Mouse (Mus musculus): ENCODE measurements around the gene 1700024G13Rik. TPM values are rescaled to one million over a fixed set of nuclear protein-coding genes. Genes with fewer than 3 reads are reported as not detected.
"Not testable (repeated sequence)": the region's sequence is repeated elsewhere in the genome, so short reads cannot be mapped to it uniquely, and the experiment has no call there.

1700024G13Rik gene
- polyA plus RNA-seq, 1 experiment from 2014 or later: not detected

DNA sequence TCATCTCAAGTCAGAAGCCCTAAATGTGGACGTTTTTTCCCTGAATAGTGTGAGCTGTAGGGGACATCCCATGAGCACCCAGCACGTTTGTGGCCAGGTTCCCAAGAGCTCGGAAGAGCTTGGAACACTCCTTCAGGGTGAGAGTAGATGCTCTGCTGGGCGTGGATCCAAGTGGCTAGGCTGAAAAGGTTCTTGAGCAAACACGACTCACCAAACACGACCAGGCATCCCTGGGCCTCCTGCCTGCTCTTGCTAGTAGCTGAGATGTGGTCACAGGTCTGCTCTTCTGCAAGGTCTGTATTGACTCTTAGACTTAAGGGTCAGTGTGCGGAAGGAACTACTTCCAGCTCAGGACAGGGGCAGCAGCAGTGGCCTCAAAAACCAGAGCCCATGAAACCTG is 18.4 kb downstream of the 1700024G13Rik start:
- Histone ChIP-seq H3K27ac (no peak overlapping the region), H3K9me3 (no peaks in the 10 kb centered on the region), H3K4me1 (no peaks in the 10 kb centered on the region), H3K36me3 (no peaks in the 10 kb centered on the region), H3K4me3 (no peak overlapping the region), H3K27me3 (ENCODE audit: insufficient read depth, poor library complexity, severe bottlenecking) (0 out of 2 replicates have a peak, but pooled peaks cover 6% of the 10 kb centered on the region)
- WGBS: 68% methylated on average over 7 of the region's 7 CpGs
- no peak for DNase-seq (ENCODE audit: low spot score)

DNA sequence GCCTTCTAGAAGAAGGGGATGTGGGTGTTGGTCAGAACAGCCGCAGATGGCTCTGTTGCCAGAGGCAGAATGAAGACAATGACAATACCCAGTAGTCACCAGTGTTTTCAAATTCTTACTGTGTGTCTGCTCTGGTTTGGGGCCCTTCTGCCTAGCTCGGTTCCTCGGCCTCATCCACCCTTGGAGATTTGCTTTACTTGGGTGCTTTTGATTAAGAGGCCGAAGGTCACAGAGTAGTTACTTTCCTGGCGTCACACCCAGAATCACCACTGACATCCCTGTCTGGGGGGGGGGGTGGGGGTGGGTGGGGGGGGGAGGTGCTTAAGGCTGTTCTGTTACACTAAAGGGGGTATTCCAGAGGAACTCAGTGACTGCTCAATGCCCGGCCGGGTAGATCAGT is 23.8 kb downstream of the 1700024G13Rik start:
- DNase-seq (ENCODE audit: low spot score): no peak
- H3K27me3 ChIP-seq (ENCODE audit: insufficient read depth, poor library complexity, severe bottlenecking): no peaks in the 10 kb centered on the region
- no peak overlapping the region for H3K4me3 ChIP-seq
- H3K27ac ChIP-seq: no peak overlapping the region
- no peaks in the 10 kb centered on the region for H3K36me3 ChIP-seq
- H3K4me1 ChIP-seq: no peaks in the 10 kb centered on the region
- no peaks in the 10 kb centered on the region for H3K9me3 ChIP-seq
- WGBS: 50% methylated on average over 7 of the region's 7 CpGs

DNA sequence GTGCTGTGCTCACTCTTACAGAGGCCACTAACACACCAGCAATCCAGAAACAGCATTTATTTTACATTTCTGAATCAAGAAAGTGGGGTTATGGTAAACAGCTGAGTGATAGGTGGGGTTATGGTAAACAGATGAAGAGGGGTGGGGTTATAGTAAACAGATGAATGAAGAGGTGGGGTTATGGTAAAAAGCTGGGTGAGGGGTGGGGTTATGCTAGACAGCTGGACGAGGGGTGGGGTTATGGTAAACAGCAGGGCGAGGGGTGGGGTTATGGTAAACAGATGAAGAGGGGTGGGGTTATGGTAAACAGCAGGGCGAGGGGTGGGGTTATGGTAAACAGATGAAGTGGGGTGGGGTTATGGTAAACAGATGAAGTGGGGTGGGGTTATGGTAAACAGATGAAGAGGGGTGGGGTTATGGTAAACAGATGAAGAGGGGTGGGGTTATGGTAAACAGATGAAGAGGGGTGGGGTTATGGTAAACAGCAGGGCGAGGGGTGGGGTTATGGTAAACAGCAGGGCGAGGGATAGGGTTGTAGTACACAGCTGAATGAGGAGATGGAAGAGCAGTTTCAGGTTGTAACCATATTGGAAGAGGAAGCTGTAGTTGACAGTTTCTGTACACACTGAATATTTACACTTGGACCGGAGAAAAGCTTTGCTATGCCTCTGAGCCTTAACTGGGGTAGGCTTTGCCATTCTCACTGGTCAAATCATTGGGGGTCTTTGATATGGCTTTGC is 36.8 kb downstream of the 1700024G13Rik start:
- DNase-seq (ENCODE audit: low spot score); H3K9me3 ChIP-seq; H3K4me1 ChIP-seq; H3K27ac ChIP-seq; H3K27me3 ChIP-seq (ENCODE audit: insufficient read depth, poor library complexity, severe bottlenecking); H3K4me3 ChIP-seq: not testable (repeated sequence)
- 28% methylated on average over 6 of the region's 6 CpGs for WGBS
- H3K36me3 ChIP-seq: peaks cover 14% of the 10 kb centered on the region; the same call in 1 of the 2 replicates

DNA sequence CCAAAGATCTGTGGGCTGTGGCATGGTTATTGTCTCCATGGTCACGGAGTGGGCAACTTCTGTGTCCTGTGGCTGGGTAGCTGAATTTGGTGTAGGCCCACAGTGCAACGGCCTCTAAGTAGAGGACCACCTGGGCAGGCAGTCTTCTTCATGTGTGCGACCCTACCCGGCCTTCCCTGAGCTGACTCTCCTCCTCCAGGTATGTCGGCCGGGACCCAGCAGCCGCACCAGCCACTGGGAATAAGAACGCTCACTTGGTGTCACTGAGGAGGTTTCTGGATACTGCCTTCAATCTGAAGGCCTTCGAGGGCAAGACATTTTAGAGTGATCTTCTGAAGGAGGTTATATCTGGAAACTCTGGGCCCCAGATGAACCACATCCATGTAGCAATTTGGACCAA is 40.9 kb downstream of the 1700024G13Rik start:
- H3K9me3 ChIP-seq: no peaks in the 10 kb centered on the region
- WGBS: 85% methylated on average over 9 of the region's 9 CpGs
- H3K4me3 ChIP-seq: no peak overlapping the region
- peaks cover 38% of the 10 kb centered on the region; the same call in 1 of the 2 replicates for H3K36me3 ChIP-seq
- no peaks in the 10 kb centered on the region for H3K4me1 ChIP-seq
- no peaks in the 10 kb centered on the region for H3K27me3 ChIP-seq (ENCODE audit: insufficient read depth, poor library complexity, severe bottlenecking)
- no peak overlapping the region for H3K27ac ChIP-seq
- DNase-seq (ENCODE audit: low spot score): no peak

DNA sequence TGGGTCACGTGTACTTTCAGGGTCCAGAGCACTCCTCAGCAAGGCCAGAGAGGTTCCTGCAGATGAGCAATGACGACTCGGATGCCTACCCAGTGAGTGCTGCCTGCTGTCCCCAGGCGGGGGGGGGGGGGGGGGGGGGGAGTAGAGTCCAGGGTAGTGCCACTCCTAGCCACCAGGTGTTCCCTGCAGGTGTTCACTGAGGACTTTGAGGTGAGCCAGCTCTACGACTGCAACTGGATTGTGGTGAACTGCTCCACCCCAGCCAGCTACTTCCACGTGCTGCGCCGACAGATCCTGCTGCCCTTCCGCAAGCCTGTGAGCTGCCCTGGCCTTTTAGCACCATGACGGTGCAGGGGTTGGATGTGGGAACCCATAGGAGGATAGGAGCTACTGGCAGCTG is 43.5 kb downstream of the 1700024G13Rik start:
- DNase-seq (ENCODE audit: low spot score): no peak
- Histone ChIP-seq H3K27ac (no peak overlapping the region), H3K36me3 (peaks cover 63% of the 10 kb centered on the region), H3K9me3 (no peaks in the 10 kb centered on the region), H3K27me3 (ENCODE audit: insufficient read depth, poor library complexity, severe bottlenecking) (no peaks in the 10 kb centered on the region), H3K4me1 (no peaks in the 10 kb centered on the region), H3K4me3 (no peak overlapping the region)
- 79% methylated on average over 9 of the region's 10 CpGs for WGBS

DNA sequence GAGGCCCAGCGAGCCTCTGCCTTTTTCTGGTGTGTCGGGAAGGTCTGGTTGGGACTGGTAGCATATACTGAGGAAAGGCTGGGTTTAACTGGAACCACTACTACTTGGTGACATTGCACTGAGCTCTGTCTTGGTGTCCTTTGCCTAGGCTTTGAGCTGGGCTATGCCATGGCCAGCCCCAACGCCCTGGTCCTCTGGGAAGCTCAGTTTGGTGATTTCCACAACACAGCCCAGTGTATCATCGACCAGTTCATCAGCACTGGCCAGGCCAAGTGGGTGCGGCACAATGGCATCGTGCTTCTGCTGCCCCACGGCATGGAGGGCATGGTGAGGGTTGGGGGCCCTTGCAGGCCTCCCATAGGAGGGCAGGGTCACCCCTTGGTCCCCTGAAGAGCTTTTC is 44.0 kb downstream of the 1700024G13Rik start:
- DNase-seq (ENCODE audit: low spot score): no peak
- no peak overlapping the region for H3K27ac ChIP-seq
- no peaks in the 10 kb centered on the region for H3K9me3 ChIP-seq
- no peaks in the 10 kb centered on the region for H3K4me1 ChIP-seq
- WGBS: 85% methylated on average over 7 of the region's 7 CpGs
- no peak overlapping the region for H3K4me3 ChIP-seq
- peaks cover 63% of the 10 kb centered on the region for H3K36me3 ChIP-seq
- H3K27me3 ChIP-seq (ENCODE audit: insufficient read depth, poor library complexity, severe bottlenecking): no peaks in the 10 kb centered on the region

DNA sequence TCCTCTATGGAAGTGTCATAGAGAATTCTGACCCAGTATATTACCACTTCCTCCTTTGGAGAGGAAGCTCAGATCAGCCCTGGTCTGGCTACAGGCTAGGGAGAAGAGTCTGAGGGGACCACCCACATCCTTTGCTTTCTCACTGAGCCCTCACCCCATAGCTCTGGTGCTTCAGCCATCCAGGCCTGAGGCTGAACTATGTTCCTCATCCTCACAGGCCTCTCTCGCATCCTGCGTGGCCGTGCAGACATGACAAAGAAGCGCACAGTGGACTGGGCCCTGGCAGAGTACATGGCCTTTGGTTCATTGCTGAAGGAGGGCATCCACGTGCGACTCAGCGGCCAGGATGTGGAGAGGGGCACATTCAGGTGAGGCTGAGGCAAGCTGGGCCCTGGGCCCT is 46.4 kb downstream of the 1700024G13Rik start:
- Histone ChIP-seq H3K27ac (no peak overlapping the region), H3K27me3 (ENCODE audit: insufficient read depth, poor library complexity, severe bottlenecking) (no peaks in the 10 kb centered on the region), H3K9me3 (no peaks in the 10 kb centered on the region), H3K4me3 (no peak overlapping the region), H3K36me3 (peaks cover 76% of the 10 kb centered on the region), H3K4me1 (no peaks in the 10 kb centered on the region)
- 87% methylated on average over 7 of the region's 7 CpGs for WGBS
- DNase-seq (ENCODE audit: low spot score): no peak

DNA sequence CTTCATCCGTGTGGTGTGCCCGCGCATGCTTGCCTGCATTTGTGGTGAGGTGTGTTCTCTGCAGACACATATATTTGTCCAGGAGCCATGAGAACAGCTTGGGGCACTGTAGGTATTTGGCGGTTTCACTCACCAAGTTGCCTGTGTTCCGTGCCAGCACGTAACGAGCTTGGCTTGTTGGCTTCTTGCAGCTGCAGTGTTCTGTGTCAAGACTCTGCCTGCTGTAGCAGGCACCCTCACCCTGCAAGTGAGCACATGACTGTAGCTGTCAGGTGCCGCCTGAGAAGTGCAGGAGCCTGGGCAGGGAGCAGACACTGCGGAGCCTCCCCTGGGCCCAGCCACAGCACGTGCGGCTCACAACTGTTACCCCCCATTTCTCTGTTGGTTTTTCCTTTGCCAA is 51.6 kb downstream of the 1700024G13Rik start:
- DNase-seq (ENCODE audit: low spot score): no peak
- H3K36me3 ChIP-seq: peaks cover 73% of the 10 kb centered on the region
- 77% methylated on average over 11 of the region's 11 CpGs for WGBS

DNA sequence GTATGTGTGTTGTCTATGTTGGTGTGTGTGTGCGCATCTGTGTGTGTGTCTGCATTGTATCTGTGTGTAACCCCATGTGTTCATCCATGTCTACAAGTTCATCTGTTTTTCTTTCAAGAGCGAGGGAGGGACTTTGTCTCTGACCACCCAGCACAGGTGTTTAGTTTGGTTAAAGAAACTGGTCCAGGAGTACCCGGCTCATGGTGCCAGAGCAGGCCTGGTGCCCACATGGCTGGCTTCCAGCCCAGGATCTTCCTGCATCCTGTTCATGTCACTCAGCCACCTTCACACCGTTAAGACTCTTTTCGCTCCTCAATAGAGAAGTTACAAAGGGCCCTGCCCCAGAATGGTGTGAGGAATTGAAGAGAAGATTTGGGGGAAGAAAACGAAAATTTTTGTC is 52.2 kb downstream of the 1700024G13Rik start:
- Histone ChIP-seq H3K4me3 (no peak overlapping the region), H3K36me3 (peaks cover 67% of the 10 kb centered on the region), H3K27ac (no peak overlapping the region), H3K4me1 (no peaks in the 10 kb centered on the region), H3K9me3 (no peaks in the 10 kb centered on the region), H3K27me3 (ENCODE audit: insufficient read depth, poor library complexity, severe bottlenecking) (no peaks in the 10 kb centered on the region)
- 82% methylated on average over 6 of the region's 6 CpGs for WGBS
- no peak for DNase-seq (ENCODE audit: low spot score)

More for the DNA sequence above, 51.6 kb downstream of the 1700024G13Rik start:
- Histone ChIP-seq H3K4me1 (no peaks in the 10 kb centered on the region), H3K4me3 (no peak overlapping the region), H3K9me3 (no peaks in the 10 kb centered on the region), H3K27ac (no peak overlapping the region), H3K27me3 (ENCODE audit: insufficient read depth, poor library complexity, severe bottlenecking) (no peaks in the 10 kb centered on the region)

DNA sequence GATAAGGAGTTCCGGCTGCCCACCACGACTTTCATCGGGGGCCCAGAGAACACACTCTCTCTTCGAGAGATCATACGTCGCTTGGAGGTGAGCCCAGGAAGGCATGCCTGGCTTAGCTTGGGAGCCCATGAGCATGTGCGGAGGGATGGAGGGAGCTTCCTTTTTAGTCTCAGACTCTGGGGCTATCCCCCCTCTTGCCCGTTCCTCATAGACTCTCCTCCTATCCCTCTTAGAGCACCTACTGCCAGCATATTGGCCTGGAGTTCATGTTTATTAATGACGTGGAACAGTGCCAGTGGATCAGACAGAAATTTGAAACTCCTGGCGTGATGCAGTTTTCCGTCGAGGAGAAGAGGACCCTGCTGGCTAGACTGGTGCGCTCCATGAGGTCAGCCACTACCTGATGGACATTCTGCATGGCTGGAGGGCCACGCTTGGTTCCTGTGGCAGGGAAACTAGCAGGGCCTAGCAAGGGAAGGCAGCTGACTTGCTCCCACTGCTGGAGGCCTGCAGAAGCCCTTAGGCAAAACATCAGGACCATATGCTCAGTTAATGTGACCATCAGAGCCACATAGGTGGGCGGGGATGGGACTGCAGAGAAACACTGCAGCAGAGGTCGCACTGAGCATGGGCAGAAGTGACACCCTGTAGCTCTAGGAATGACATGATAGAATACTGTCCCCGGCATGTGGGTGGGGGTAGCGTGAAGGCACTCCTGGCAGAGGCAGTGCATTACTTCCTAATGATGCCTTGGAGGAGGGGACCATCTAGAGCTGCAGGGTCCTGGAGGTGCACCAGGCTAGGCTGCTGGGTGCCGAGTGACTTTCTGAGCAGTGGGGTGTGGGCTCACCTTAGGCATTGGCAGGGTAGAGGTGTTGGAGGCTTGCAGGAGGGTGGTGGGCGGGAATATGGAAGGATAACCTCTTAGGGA is 55.4 kb downstream of the 1700024G13Rik start:
- no peaks in the 10 kb centered on the region for H3K4me1 ChIP-seq
- no peak for DNase-seq (ENCODE audit: low spot score)
- 84% methylated on average over 20 of the region's 20 CpGs for WGBS
- H3K4me3 ChIP-seq: no peak overlapping the region
- no peaks in the 10 kb centered on the region for H3K27me3 ChIP-seq (ENCODE audit: insufficient read depth, poor library complexity, severe bottlenecking)
- peaks cover 39% of the 10 kb centered on the region for H3K36me3 ChIP-seq
- H3K9me3 ChIP-seq: no peaks in the 10 kb centered on the region
- H3K27ac ChIP-seq: no peak overlapping the region

DNA sequence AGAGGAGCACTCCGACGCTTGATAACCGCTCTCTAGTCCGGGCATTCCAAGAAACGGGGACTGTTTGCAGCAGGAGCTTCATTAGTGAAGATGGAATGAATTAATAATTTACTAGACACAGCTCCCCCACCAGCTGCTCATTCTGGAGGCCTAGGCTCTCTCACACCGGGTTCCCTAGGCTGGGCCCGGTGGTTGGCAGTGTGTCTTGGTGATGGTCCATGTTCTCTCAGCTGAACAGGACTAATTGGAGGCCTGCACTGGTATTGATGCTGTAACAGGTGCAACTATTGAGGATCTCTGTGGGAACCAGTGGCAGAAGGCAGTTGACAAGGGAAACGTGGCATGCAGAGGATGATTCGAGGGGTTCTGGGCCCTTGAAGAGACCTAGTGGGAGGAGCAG is 60.8 kb downstream of the 1700024G13Rik start:
- peaks cover 4% of the 10 kb centered on the region for H3K4me1 ChIP-seq
- no peaks in the 10 kb centered on the region for H3K9me3 ChIP-seq
- H3K27ac ChIP-seq: no peak overlapping the region
- WGBS: 88% methylated on average over 9 of the region's 9 CpGs
- DNase-seq (ENCODE audit: low spot score): no peak
- H3K4me3 ChIP-seq: no peak overlapping the region
- peaks cover 4% of the 10 kb centered on the region; the same call in 1 of the 2 replicates for H3K36me3 ChIP-seq
- H3K27me3 ChIP-seq (ENCODE audit: insufficient read depth, poor library complexity, severe bottlenecking): peaks cover 7% of the 10 kb centered on the region; the same call in 1 of the 2 replicates
